Mouse (Mus musculus): Measurements from ENCODE around the gene Gosr1.

- TF ChIP-seq GATA1 (IDR thresholded peaks at IDR 0.05; ENCODE audit: low read length) (no peak), TAL1 (IDR thresholded peaks at IDR 0.05; ENCODE audit: low read length) (no peak)
These were observed 47.5 kb upstream of the Gosr1 start for GRCm38 (mm10) chr11:76810706-76811495.

Measured in erythroblast, embryonic 14.5 days (primary cell).